Mouse (Mus musculus) forebrain, embryonic 11.5 days (tissue): Measurements from ENCODE around the gene Sars. TPM values are rescaled to one million over a fixed set of nuclear protein-coding genes. Genes with fewer than 3 reads are reported as not detected.

Source experiments
- ATAC-seq: fragments of 200-750 bp; cut with Nextera tagmentation; replicated peaks from 2 replicates; pipeline ENCODE4 v1.8.0; 2017; ENCODE audit warnings: moderate TSS enrichment; ENCODE audit not compliant: low FRiP score
- DNase-seq: peaks from one replicate; pipeline ENCODE4 v3.0.0-alpha.2; 2017; ENCODE audit warnings: low spot score
- H3K27ac ChIP-seq: fragments of 300-500 bp; sonication (generic); 2 replicates; pipeline ENCODE4 v1.5.1; 2014; ENCODE audit warnings: low read depth, low read length
- H3K27me3 ChIP-seq: fragments of 300-500 bp; sonication (generic); 2 replicates; pipeline ENCODE4 v1.6.1; 2014; ENCODE audit warnings: mild to moderate bottlenecking, low read length, mixed read lengths; ENCODE audit not compliant: control insufficient read depth, insufficient read depth
- H3K36me3 ChIP-seq: fragments of 300-500 bp; sonication (generic); 2 replicates; pipeline ENCODE4 v1.6.1; 2014; ENCODE audit warnings: mild to moderate bottlenecking, low read length, moderate library complexity, mixed read lengths; ENCODE audit not compliant: control insufficient read depth, insufficient read depth
- H3K4me1 ChIP-seq: fragments of 300-500 bp; sonication (generic); replicated peaks from 2 replicates; pipeline ENCODE4 v1.6.1; 2014; ENCODE audit warnings: low read length, mixed read lengths; ENCODE audit not compliant: control insufficient read depth, insufficient read depth
- H3K4me2 ChIP-seq: fragments of 300-500 bp; sonication (generic); 2 replicates; pipeline ENCODE4 v1.6.1; 2014; ENCODE audit warnings: low read depth, mild to moderate bottlenecking, low read length, moderate library complexity, mixed read lengths; ENCODE audit not compliant: severe bottlenecking
- H3K4me3 ChIP-seq: fragments of 300-500 bp; sonication (generic); 2 replicates; pipeline ENCODE4 v1.5.1; 2014; ENCODE audit warnings: low read depth, low read length
- H3K9ac ChIP-seq: fragments of 300-500 bp; sonication (generic); 2 replicates; pipeline ENCODE4 v1.6.1; 2014; ENCODE audit warnings: low read length
- H3K9me3 ChIP-seq: fragments of 300-500 bp; sonication (generic); 2 replicates; pipeline ENCODE4 v1.6.1; 2016; ENCODE audit warnings: low read length, mixed read lengths; ENCODE audit not compliant: control insufficient read depth
- WGBS: fragments of 180-500 bp; shearing (Covaris S2); extraction: QIAGEN DNeasy Blood & Tissue Kit; methylation state at CpG from one replicate; pipeline ENCODE4 v1.1.7; 2014; 5-methylcytosine and 5-hydroxymethylcytosine counted together
- polyA plus RNA-seq: library from polyadenylated mRNA; unstranded; fragments of >200 nt; fragmentation: Nextera tagmentation; extraction: Ambion mirVana; gene quantifications from 2 replicates; pipeline ENCODE4 v1.2.1, GENCODE M21; 2014

Sars gene
- polyA plus RNA-seq, 1 experiment from 2014 or later, result 180 TPM

DNA sequence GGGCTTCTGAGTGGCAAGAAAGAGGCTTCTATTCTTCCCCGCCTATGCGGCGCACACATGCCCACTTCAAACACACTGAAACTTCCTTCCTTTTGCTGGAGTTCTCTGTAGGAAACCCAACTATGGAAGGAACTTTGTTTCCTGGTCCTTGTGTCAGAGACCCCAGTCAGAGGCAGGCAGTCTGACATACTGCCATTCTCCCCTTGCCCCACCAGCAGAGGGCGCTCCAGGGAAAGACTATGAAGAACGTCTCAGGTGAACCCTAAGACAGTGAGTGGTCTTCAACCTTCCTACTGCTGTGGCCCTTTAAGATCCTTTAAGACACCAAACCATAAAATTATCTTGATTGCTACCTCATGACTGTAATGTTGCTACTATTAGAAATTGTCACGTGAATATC lies 21.4 kb upstream of the Sars start:
- H3K27ac ChIP-seq, result no peak overlapping the region
- no peak for ATAC-seq
- no peaks in the 10 kb centered on the region for H3K9me3 ChIP-seq
- no peaks in the 10 kb centered on the region for H3K27me3 ChIP-seq
- no peak overlapping the region for H3K4me2 ChIP-seq
- no peaks in the 10 kb centered on the region for H3K4me1 ChIP-seq
- H3K9ac ChIP-seq, result no peak overlapping the region
- no peak overlapping the region for H3K4me3 ChIP-seq
- no peak for DNase-seq
- H3K36me3 ChIP-seq, result no peaks in the 10 kb centered on the region
- 89% methylated on average over 6 of the region's 6 CpGs for WGBS

DNA sequence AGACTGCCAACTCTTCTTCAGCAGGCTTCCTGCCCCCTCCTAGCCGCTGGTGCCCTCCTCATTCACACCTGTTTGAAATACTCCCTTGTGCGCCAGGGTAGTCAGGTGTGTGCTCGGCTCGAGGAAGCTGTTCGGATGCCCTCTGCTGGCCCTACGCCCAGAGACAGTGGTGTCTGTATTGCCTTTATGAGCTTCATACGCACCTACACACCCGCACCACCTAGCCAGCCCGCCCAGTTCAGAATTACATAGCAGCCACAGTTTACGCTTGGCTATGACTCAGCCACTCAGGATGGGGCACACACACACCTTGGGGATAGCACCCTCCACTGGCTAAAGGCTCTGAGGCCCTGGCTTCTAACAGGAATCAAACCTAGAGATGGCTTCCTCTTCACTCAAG lies 13.9 kb upstream of the Sars start:
- no peak for ATAC-seq
- H3K9ac ChIP-seq, result no peak overlapping the region
- no peaks in the 10 kb centered on the region for H3K4me1 ChIP-seq
- no peaks in the 10 kb centered on the region for H3K27me3 ChIP-seq
- 49% methylated on average over 10 of the region's 10 CpGs for WGBS
- no peak overlapping the region for H3K4me3 ChIP-seq
- H3K27ac ChIP-seq, result no peak overlapping the region
- H3K9me3 ChIP-seq, result no peaks in the 10 kb centered on the region
- no peak for DNase-seq
- no peaks in the 10 kb centered on the region for H3K36me3 ChIP-seq
- no peak overlapping the region for H3K4me2 ChIP-seq

DNA sequence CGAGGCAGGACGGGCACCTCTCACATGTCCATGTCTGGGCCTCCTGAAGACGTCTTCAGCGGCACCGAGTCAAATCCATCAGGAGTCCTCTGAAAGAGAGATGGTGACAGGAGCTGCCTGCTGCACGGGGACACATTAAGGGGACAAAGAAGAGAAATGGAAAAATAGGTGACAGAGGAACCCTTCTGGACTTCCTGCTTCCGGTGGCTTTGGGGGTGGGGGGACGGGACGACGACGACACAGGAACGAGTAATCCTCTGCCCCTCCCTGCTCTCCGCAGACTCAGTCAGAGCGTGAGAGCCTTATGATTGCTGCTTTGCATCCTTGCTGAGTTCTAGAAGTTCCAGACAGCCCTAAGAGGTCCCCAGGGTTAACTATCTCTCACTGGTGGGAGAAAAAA lies 13.4 kb upstream of the Sars start:
- Histone ChIP-seq H3K9ac (no peak overlapping the region), H3K27ac (no peak overlapping the region), H3K36me3 (no peaks in the 10 kb centered on the region), H3K4me3 (no peak overlapping the region), H3K4me2 (no peak overlapping the region), H3K9me3 (no peaks in the 10 kb centered on the region), H3K4me1 (no peaks in the 10 kb centered on the region), H3K27me3 (no peaks in the 10 kb centered on the region)
- ATAC-seq, result no peak
- WGBS, result 59% methylated on average over 14 of the region's 14 CpGs
- no peak for DNase-seq

DNA sequence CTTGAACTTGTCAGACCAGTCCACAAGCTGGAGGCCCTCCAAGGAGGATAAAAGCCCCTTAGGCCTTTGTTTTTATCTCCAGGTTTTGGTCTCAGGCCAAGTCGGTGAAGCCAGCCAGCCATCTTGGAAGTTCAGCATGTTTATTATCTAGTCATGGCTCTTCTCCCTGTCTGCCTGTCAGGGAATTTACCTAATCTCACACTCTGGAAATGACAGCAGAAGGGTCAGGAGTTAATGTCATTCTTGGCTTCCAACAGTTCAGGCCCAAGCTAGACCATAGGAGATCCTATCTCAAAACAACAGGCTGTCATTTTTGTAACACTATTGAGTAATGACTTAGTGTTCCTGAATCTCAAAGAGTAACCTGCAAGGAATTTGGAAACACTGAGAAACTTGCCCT lies 9.2 kb upstream of the Sars start:
- H3K9me3 ChIP-seq, result no peaks in the 10 kb centered on the region
- no peaks in the 10 kb centered on the region for H3K27me3 ChIP-seq
- DNase-seq (no peak), ATAC-seq (no peak)
- H3K27ac ChIP-seq, result no peak overlapping the region
- H3K36me3 ChIP-seq, result no peaks in the 10 kb centered on the region
- 68% methylated on average over 1 of the region's 1 CpGs for WGBS
- H3K4me3 ChIP-seq, result no peak overlapping the region
- H3K4me1 ChIP-seq, result no peaks in the 10 kb centered on the region
- no peak overlapping the region for H3K4me2 ChIP-seq
- H3K9ac ChIP-seq, result no peak overlapping the region

DNA sequence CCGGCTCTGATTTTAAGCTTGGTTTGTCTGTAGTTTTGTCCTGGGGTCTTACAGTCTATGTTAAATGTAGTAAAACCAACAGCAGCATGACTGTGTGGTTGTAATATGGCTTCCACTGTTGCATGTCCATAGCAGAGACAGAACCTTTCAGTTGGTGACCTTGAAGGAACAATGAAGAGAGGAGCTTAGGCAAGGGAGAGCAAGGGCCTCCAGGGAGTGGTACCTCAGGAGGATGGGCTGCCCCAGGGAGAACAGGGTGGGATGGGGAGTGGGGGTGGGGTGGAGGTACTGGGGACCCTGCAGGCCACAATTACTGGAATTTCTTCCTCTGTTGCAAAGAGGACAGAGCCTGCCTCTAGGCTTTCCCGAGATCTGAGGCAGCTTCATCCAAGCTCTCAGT lies 7.0 kb upstream of the Sars start:
- no peak for ATAC-seq
- 81% methylated on average over 2 of the region's 2 CpGs for WGBS
- Histone ChIP-seq H3K4me3 (no peak overlapping the region), H3K9ac (no peak overlapping the region), H3K27me3 (no peaks in the 10 kb centered on the region), H3K36me3 (no peaks in the 10 kb centered on the region), H3K4me2 (no peak overlapping the region), H3K27ac (no peak overlapping the region), H3K9me3 (no peaks in the 10 kb centered on the region), H3K4me1 (no peaks in the 10 kb centered on the region)
- DNase-seq, result no peak

DNA sequence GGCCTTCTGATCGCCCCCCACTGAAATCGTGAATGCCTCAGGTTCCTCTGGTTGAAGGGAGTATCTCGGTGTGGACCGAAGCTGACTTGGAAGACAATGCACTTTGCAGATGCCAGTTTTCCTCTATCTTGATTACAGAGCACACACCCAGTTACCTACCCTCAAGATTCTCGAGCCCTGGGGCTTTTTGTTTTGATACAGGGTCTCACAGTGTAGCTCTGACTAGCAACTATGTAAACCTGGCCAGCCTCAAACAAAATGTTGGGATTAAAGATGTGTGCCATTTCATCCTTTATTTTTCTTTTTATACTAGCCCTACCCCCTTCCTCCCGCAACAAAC lies 327 bp upstream of the Sars start:
- Histone ChIP-seq H3K9ac (peak overlapping the region; percentile 74), H3K27me3 (no peaks in the 10 kb centered on the region), H3K9me3 (no peaks in the 10 kb centered on the region), H3K27ac (peak overlapping the region; percentile 76), H3K36me3 (no peaks in the 10 kb centered on the region), H3K4me1 (peaks cover 11% of the 10 kb centered on the region), H3K4me2 (peak overlapping the region; percentile 85), H3K4me3 (peak overlapping the region; percentile 71)
- ATAC-seq (no peak), DNase-seq (no peak)
- whole genome bisulfite sequencing, result 14% methylated on average over 6 of the region's 6 CpGs

DNA sequence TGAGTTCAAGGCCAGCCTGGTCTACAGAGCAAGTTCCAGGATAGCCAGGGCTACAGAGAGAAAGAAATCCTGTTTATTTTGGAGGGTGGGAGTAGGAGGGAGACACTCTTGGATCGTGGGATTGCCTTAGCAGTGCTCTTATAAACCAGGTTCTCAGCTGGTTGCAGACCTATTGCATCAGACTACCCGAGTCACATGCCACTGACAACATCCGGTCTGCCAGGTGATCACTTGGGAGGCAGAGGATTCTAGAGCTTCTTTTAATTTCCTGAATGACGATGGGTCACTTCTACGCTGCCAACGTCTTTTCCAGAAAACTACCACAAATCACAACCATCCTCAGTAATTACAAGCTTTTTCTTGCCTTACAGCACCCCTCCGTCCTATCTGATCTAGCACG lies 980 bp downstream of the Sars start:
- H3K36me3 ChIP-seq, result no peaks in the 10 kb centered on the region
- H3K4me1 ChIP-seq, result peaks cover 11% of the 10 kb centered on the region
- no peak for DNase-seq
- peak overlapping the region; percentile 85 for H3K4me2 ChIP-seq
- H3K4me3 ChIP-seq, result peak overlapping the region; percentile 71
- ATAC-seq, result no peak
- no peak overlapping the region for H3K27ac ChIP-seq
- H3K27me3 ChIP-seq, result no peaks in the 10 kb centered on the region
- no peaks in the 10 kb centered on the region for H3K9me3 ChIP-seq
- 30% methylated on average over 8 of the region's 8 CpGs for WGBS
- H3K9ac ChIP-seq, result peak overlapping the region; percentile 74

DNA sequence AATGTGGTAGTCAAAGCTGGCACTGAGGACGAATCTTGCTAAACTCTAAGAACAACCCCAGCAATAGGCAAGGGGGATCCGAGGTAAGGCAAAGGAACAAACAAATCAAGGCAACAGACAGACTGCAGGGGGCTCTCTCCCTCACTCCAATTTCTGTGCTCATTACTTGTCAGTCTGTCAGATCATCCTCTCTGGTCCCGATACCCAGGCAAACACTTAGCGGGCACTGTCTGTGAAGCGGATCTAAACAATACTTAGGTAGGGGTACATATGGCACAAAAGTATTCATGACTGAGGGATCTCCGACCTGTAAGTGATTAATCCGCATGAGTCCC lies 8.7 kb downstream of the Sars start:
- Histone ChIP-seq H3K4me2 (no peak overlapping the region), H3K27me3 (no peaks in the 10 kb centered on the region), H3K4me1 (peaks cover 33% of the 10 kb centered on the region), H3K9me3 (no peaks in the 10 kb centered on the region), H3K36me3 (peaks cover 2% of the 10 kb centered on the region; the same call in 1 of the 2 replicates), H3K4me3 (no peak overlapping the region), H3K9ac (no peak overlapping the region), H3K27ac (no peak overlapping the region)
- DNase-seq (no peak), ATAC-seq (no peak)
- WGBS, result 78% methylated on average over 7 of the region's 7 CpGs

DNA sequence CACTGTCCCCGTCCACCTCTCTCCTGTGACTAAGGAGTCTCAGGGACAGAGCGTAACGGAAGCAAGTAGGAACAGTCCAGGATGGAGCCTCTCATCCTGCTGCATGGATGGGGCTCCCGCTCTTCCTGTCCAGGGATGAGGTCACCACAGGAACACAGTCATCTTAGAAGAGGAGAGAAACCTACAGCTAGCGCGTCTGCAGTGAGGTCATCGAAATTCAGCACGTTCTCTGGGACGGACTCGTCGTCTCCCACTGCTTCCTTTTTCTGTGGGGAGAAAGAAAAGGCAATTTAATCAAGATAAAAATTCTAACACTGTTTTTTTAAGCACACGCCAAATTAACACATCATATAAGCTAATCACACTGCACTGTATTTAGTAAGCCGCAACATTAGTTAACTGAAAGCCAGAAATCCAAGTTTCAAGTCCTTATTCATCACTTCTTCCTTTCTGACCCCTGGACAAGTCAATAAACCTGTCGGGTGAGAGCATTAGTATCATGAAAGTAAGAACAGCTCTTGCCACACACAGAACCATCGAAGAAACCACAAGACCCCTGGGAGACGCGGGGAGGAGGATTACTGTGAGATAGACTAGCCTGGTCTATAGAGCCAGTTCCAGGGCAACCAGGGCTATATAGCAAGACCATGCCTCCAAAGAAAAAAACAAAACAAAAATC lies 9.2 kb downstream of the Sars start:
- ATAC-seq (no peak), DNase-seq (no peak)
- Histone ChIP-seq H3K27me3 (no peaks in the 10 kb centered on the region), H3K27ac (peak overlapping the region; percentile 97), H3K4me2 (no peak overlapping the region), H3K4me1 (peaks cover 33% of the 10 kb centered on the region), H3K4me3 (no peak overlapping the region), H3K9me3 (no peaks in the 10 kb centered on the region), H3K9ac (peak overlapping the region; percentile 52), H3K36me3 (peaks cover 4% of the 10 kb centered on the region; the same call in 1 of the 2 replicates)
- 88% methylated on average over 17 of the region's 17 CpGs for WGBS
